Mouse (Mus musculus): Measurements from ENCODE around the gene Synm.

DNA sequence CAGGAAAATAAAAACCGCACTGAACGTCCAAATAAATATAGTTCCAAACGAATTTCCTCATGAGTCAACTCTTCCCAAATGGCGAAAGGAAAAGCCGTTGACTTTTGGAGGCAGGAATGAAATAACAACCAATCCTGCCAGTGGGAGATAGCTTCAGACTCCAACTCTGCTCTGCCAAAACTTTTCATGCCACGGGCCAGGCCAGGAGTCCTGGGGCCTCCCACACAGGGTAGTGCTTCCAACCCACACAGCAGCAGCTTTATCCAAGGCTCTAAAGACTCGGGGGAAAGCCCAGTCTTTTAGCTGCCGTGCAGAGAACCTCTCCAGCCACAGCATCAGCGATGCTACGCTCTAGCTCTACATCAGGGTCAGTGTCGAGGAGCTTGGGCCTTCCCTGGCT is 4.9 kb downstream of the Synm start:
- TF ChIP-seq MAZ (IDR thresholded peaks at IDR 0.05; ENCODE audit: low read depth, low read length) (no peak), SIN3A (IDR thresholded peaks at IDR 0.05; ENCODE audit: low read length) (no peak), GABPA (IDR thresholded peaks at IDR 0.05; ENCODE audit: insufficient replicate concordance, low read depth, low read length) (no peak), NRF1 (IDR thresholded peaks at IDR 0.05; ENCODE audit: low read depth, low read length) (no peak)
